Comparison of ENCODE assay signal across 9 mouse cellular contexts in the genomic region with DNA sequence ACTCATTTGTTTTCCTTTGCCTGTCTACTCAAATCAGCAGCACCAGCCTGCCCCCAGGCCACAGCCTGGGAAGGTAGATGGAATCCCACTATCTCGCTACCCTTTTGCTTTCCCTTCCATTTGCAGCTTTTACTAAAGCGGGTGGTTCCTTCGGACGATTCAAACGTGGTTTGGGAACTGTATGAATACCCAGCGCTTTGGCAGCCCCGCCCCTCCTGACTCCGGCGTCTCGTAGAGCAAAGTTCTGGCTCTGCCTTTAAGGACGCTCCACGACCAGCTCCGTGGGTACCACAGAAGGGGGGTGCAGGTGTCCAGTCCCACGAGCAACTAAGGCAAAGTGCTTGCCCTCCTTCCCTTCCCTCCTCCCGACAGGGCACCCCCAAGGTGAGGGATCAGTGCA. TPM values are rescaled to one million over a fixed set of nuclear protein-coding genes. Genes with fewer than 3 reads are reported as not detected.
DNase-seq lines count a peak whose midpoint lies in the region; ATAC-seq and TF ChIP-seq lines count a peak whose summit lies in the region.
"Not testable (repeated sequence)": the region's sequence is repeated elsewhere in the genome, so short reads cannot be mapped to it uniquely, and the experiment has no call there.
"Had no signal": no experiment of that assay in that cellular context is flagged by ENCODE, and none has a peak within 500 bp of the region (broad histone marks: within the 10 kb centered on the region; RNA-seq: fewer than 3 reads in every experiment).

No protein-coding gene starts in this region.

- peak overlapping the region; percentile 71 for H3K4me3 ChIP-seq in ES-Bruce4 (ENCODE audit: low read depth, low read length)
- H3K4me3 ChIP-seq in forebrain, postnatal 0 days (ENCODE audit: low read depth, low read length), result peak overlapping the region; percentile 68
- peak overlapping the region; percentile 53 for H3K4me3 ChIP-seq in hindbrain, embryonic 15.5 days
- H3K4me3 ChIP-seq in liver, postnatal 0 days (ENCODE audit: low read depth, low read length), result peak overlapping the region; percentile 73
- peak overlapping the region; percentile 59 for H3K4me3 ChIP-seq in midbrain, embryonic 15.5 days
- H3K4me3 ChIP-seq in testis, adult 2 months (ENCODE audit: control insufficient read depth, low read depth, low read length), result peak overlapping the region; percentile 68

- not testable (repeated sequence) for H3K4me1 ChIP-seq in ES-Bruce4 (ENCODE audit: control insufficient read depth, insufficient read depth, low read length); forebrain, postnatal 0 days (ENCODE audit: insufficient read depth); testis, adult 2 months (ENCODE audit: control insufficient read depth, insufficient read depth, low read length)
- peaks cover 20% of the 10 kb centered on the region for H3K4me1 ChIP-seq in hindbrain, embryonic 15.5 days (replicated peaks)
- H3K4me1 ChIP-seq in liver, postnatal 0 days (ENCODE audit: insufficient read depth), result peaks cover 25% of the 10 kb centered on the region
- peaks cover 25% of the 10 kb centered on the region for H3K4me1 ChIP-seq in midbrain, embryonic 15.5 days

- not testable (repeated sequence) for H3K9me3 ChIP-seq in ES-Bruce4 (replicated peaks; ENCODE audit: control insufficient read depth, insufficient read depth, low read length, poor library complexity, severe bottlenecking); forebrain, postnatal 0 days (ENCODE audit: low read length); hindbrain, embryonic 15.5 days; liver, postnatal 0 days (ENCODE audit: low read length); midbrain, embryonic 15.5 days

- H3K36me3 ChIP-seq in ES-Bruce4 (ENCODE audit: control insufficient read depth, insufficient read depth, low read length, poor library complexity, severe bottlenecking), result peaks cover 15% of the 10 kb centered on the region
- H3K36me3 ChIP-seq in forebrain, postnatal 0 days (ENCODE audit: insufficient read depth), result peaks cover 29% of the 10 kb centered on the region
- peaks cover 21% of the 10 kb centered on the region for H3K36me3 ChIP-seq in hindbrain, embryonic 15.5 days
- H3K36me3 ChIP-seq in liver, postnatal 0 days (replicated peaks; ENCODE audit: insufficient read depth, low read length), result peaks cover 15% of the 10 kb centered on the region
- peaks cover 20% of the 10 kb centered on the region for H3K36me3 ChIP-seq in midbrain, embryonic 15.5 days (replicated peaks)
- H3K36me3 ChIP-seq in testis, adult 2 months (ENCODE audit: control insufficient read depth, insufficient read depth, low read length), result not testable (repeated sequence)

- H3K9ac ChIP-seq in ES-Bruce4 (ENCODE audit: low read depth, poor library complexity, severe bottlenecking), result peak overlapping the region; percentile 68
- H3K9ac ChIP-seq in forebrain, postnatal 0 days, result peak overlapping the region; percentile 76
- H3K9ac ChIP-seq in hindbrain, embryonic 15.5 days, result peak overlapping the region; percentile 59
- peak overlapping the region; percentile 73 for H3K9ac ChIP-seq in liver, postnatal 0 days (replicated peaks)
- peak overlapping the region; percentile 56 for H3K9ac ChIP-seq in midbrain, embryonic 15.5 days

- H3K4me2 ChIP-seq in forebrain, postnatal 0 days (ENCODE audit: low read depth), result peak overlapping the region; percentile 69
- peak overlapping the region; percentile 91 for H3K4me2 ChIP-seq in hindbrain, embryonic 15.5 days
- peak overlapping the region; percentile 95 for H3K4me2 ChIP-seq in liver, postnatal 0 days (ENCODE audit: low read depth, low read length)
- H3K4me2 ChIP-seq in midbrain, embryonic 15.5 days, result peak overlapping the region; percentile 79

- not testable (repeated sequence) for ATAC-seq in forebrain, postnatal 0 days; hindbrain, embryonic 15.5 days (ENCODE audit: low FRiP score, low read depth)
- ATAC-seq in liver, postnatal 0 days, result peak; percentile 1; the same call in 1 of the 2 replicates
- peak; percentile 43 for ATAC-seq in midbrain, embryonic 15.5 days (replicated peaks)

- TF ChIP-seq POLR2A in ES-Bruce4 (IDR thresholded peaks at IDR 0.05; ENCODE audit: insufficient read depth, low read length); testis, adult 2 months (IDR thresholded peaks at IDR 0.05; ENCODE audit: control insufficient read depth, low read depth, low read length): not testable (repeated sequence)

- peak; percentile 41 to 43 for DNase-seq in cerebellum, postnatal 25 days
- not testable (repeated sequence) for DNase-seq in forebrain, postnatal 0 days; liver, postnatal 0 days
- DNase-seq in kidney, postnatal 25 days, result peak; percentile 27 to 50

- not testable (repeated sequence) for TF ChIP-seq CTCF in ES-Bruce4 (IDR thresholded peaks at IDR 0.05; ENCODE audit: low read depth, low read length); forebrain, postnatal 0 days (IDR thresholded peaks at IDR 0.05; ENCODE audit: low read depth); liver, postnatal 0 days (IDR thresholded peaks at IDR 0.05; ENCODE audit: low read depth); testis, adult 2 months (IDR thresholded peaks at IDR 0.05; ENCODE audit: control insufficient read depth, insufficient read depth, insufficient replicate concordance, low read depth, low read length)

- H3K27me3 ChIP-seq in ES-Bruce4 (ENCODE audit: control insufficient read depth, insufficient read depth, low read length, poor library complexity, severe bottlenecking); forebrain, postnatal 0 days (ENCODE audit: insufficient read depth, low read length); hindbrain, embryonic 15.5 days; liver, postnatal 0 days (ENCODE audit: insufficient read depth, low read length); midbrain, embryonic 15.5 days (replicated peaks); testis, adult 2 months (ENCODE audit: control insufficient read depth, insufficient read depth, low read length): not testable (repeated sequence)

- under 1% methylated on average over 14 of the region's 15 CpGs for WGBS in forebrain, postnatal 0 days
- WGBS in hindbrain, embryonic 15.5 days, result 1% methylated on average over 14 of the region's 15 CpGs
- under 1% methylated on average over 14 of the region's 15 CpGs for WGBS in liver, postnatal 0 days (ENCODE audit: insufficient replicate concordance)
- 1% methylated on average over 14 of the region's 15 CpGs for WGBS in midbrain, embryonic 15.5 days

- peak overlapping the region; percentile 13; the same call in 1 of the 2 replicates for H3K27ac ChIP-seq in ES-Bruce4 (ENCODE audit: insufficient read depth, low read length)
- H3K27ac ChIP-seq in forebrain, postnatal 0 days (ENCODE audit: low read depth, low read length); liver, postnatal 0 days (ENCODE audit: low read depth); testis, adult 2 months (ENCODE audit: control insufficient read depth, insufficient read depth, low read depth, low read length): not testable (repeated sequence)
- peak overlapping the region; percentile 75 for H3K27ac ChIP-seq in hindbrain, embryonic 15.5 days (replicated peaks)
- 0 out of 2 replicates have a peak overlapping the region, but pooled peaks have one; percentile 93 for H3K27ac ChIP-seq in midbrain, embryonic 15.5 days

- TF ChIP-seq EP300 in ES-Bruce4 (IDR thresholded peaks at IDR 0.05; ENCODE audit: insufficient read depth, low read depth, low read length); liver, postnatal 0 days (IDR thresholded peaks at IDR 0.05; ENCODE audit: low read depth): not testable (repeated sequence)

RNA-seq across cellular contexts. Expression of gene Mcrs1, which starts 0.7 kb away (rescaled TPM):
- 76.2 and 84.9 TPM in 2 replicates for polyA plus RNA-seq in ES-Bruce4 (2011; ENCODE audit: insufficient read depth, insufficient read length, low read depth, missing spikeins)
- 231 and 250 TPM in 2 replicates for total RNA-seq in forebrain, postnatal 0 days (2014; rRNA removed)
- polyA plus RNA-seq in forebrain, postnatal 0 days (2015; fragmentation: Nextera tagmentation; extraction: Ambion mirVana), result 242 and 258 TPM in 2 replicates
- polyA plus RNA-seq in hindbrain, embryonic 15.5 days (2015; fragmentation: Nextera tagmentation; extraction: Ambion mirVana), result 203 and 209 TPM in 2 replicates
- 25.1 and 27.2 TPM in 2 replicates for polyA plus RNA-seq in liver, postnatal 0 days (2015; fragmentation: Nextera tagmentation; extraction: Ambion mirVana)
- polyA plus RNA-seq in midbrain, embryonic 15.5 days (2015; fragmentation: Nextera tagmentation; extraction: Ambion mirVana), result 213 and 225 TPM in 2 replicates
- polyA plus RNA-seq in testis, adult 2 months (2012; rRNA removed), result 113 and 124 TPM in 2 replicates

RNA-seq across cellular contexts. Expression of gene Kcnh3, which starts 26.4 kb away (rescaled TPM):
- polyA plus RNA-seq in ES-Bruce4 (2011; ENCODE audit: insufficient read depth, insufficient read length, low read depth, missing spikeins), result 0.99 and 1.3 TPM in 2 replicates
- 22.9 and 435 TPM in 2 replicates for total RNA-seq in forebrain, postnatal 0 days (2014; rRNA removed)
- 7.7 and 8.2 TPM in 2 replicates for polyA plus RNA-seq in forebrain, postnatal 0 days (2015; fragmentation: Nextera tagmentation; extraction: Ambion mirVana)
- 0.81 and 1.5 TPM in 2 replicates for polyA plus RNA-seq in hindbrain, embryonic 15.5 days (2015; fragmentation: Nextera tagmentation; extraction: Ambion mirVana)
- polyA plus RNA-seq in liver, postnatal 0 days (2015; fragmentation: Nextera tagmentation; extraction: Ambion mirVana), result 0.05 and 0.07 TPM in 2 replicates
- polyA plus RNA-seq in midbrain, embryonic 15.5 days (2015; fragmentation: Nextera tagmentation; extraction: Ambion mirVana), result 0.25 and 0.40 TPM in 2 replicates
- polyA plus RNA-seq in testis, adult 2 months (2012; rRNA removed), result 0.89 and 1.00 TPM in 2 replicates

RNA-seq across cellular contexts. Expression of gene Prpf40b, which starts 43.8 kb away (rescaled TPM):
- 42.8 and 51.2 TPM in 2 replicates for polyA plus RNA-seq in ES-Bruce4 (2011; ENCODE audit: insufficient read depth, insufficient read length, low read depth, missing spikeins)
- total RNA-seq in forebrain, postnatal 0 days (2014; rRNA removed), result 110 and 116 TPM in 2 replicates
- 69.1 and 89.7 TPM in 2 replicates for polyA plus RNA-seq in forebrain, postnatal 0 days (2015; fragmentation: Nextera tagmentation; extraction: Ambion mirVana)
- 108 and 114 TPM in 2 replicates for polyA plus RNA-seq in hindbrain, embryonic 15.5 days (2015; fragmentation: Nextera tagmentation; extraction: Ambion mirVana)
- 7.1 and 8.6 TPM in 2 replicates for polyA plus RNA-seq in liver, postnatal 0 days (2015; fragmentation: Nextera tagmentation; extraction: Ambion mirVana)
- polyA plus RNA-seq in midbrain, embryonic 15.5 days (2015; fragmentation: Nextera tagmentation; extraction: Ambion mirVana), result 129 and 132 TPM in 2 replicates
- polyA plus RNA-seq in testis, adult 2 months (2012; rRNA removed), result 104 and 118 TPM in 2 replicates

RNA-seq across cellular contexts. Expression of gene Fam186b, which starts 44.6 kb away (rescaled TPM):
- not detected in 2 replicates for polyA plus RNA-seq in ES-Bruce4 (2011; ENCODE audit: insufficient read depth, insufficient read length, low read depth, missing spikeins)
- 0.52 and 1.5 TPM in 2 replicates for total RNA-seq in forebrain, postnatal 0 days (2014; rRNA removed)
- 0.58 and 0.85 TPM in 2 replicates for polyA plus RNA-seq in forebrain, postnatal 0 days (2015; fragmentation: Nextera tagmentation; extraction: Ambion mirVana)
- 0.55 and 0.86 TPM in 2 replicates for polyA plus RNA-seq in hindbrain, embryonic 15.5 days (2015; fragmentation: Nextera tagmentation; extraction: Ambion mirVana)
- not detected in 2 replicates for polyA plus RNA-seq in liver, postnatal 0 days (2015; fragmentation: Nextera tagmentation; extraction: Ambion mirVana)
- polyA plus RNA-seq in midbrain, embryonic 15.5 days (2015; fragmentation: Nextera tagmentation; extraction: Ambion mirVana), result 0.62 and 0.75 TPM in 2 replicates
- 57.2 and 58.2 TPM in 2 replicates for polyA plus RNA-seq in testis, adult 2 months (2012; rRNA removed)
- total RNA-seq: heart, postnatal 25 days had no signal
